Mouse (Mus musculus) midbrain, embryonic 14.5 days (tissue): ENCODE measurements around the gene Gm49661. TPM values are rescaled to one million over a fixed set of nuclear protein-coding genes. Genes with fewer than 3 reads are reported as not detected.

Experiments
- ATAC-seq: fragments of 200-750 bp; cut with Nextera tagmentation; 2 replicates; pipeline ENCODE4 v1.8.0; 2017; ENCODE audit warnings: moderate number of reproducible peaks, moderate library complexity; ENCODE audit not compliant: low FRiP score, low TSS enrichment
- DNase-seq: peaks from one replicate; pipeline ENCODE4 v3.0.0-alpha.2; 2015
- H3K27ac ChIP-seq: fragments of 300-500 bp; sonication (generic); replicated peaks from 2 replicates; pipeline ENCODE4 v1.5.1; 2014; ENCODE audit warnings: mild to moderate bottlenecking, low read depth, low read length, moderate library complexity
- H3K27me3 ChIP-seq: fragments of 300-500 bp; sonication (generic); 2 replicates; pipeline ENCODE4 v1.6.1; 2014; ENCODE audit warnings: low read length, control low read depth, mixed read lengths; ENCODE audit not compliant: control insufficient read depth, insufficient read depth
- H3K36me3 ChIP-seq: fragments of 300-500 bp; sonication (generic); 2 replicates; pipeline ENCODE4 v1.6.1; 2014; ENCODE audit warnings: low read length, control low read depth; ENCODE audit not compliant: control insufficient read depth, insufficient read depth
- H3K4me1 ChIP-seq: fragments of 300-500 bp; sonication (generic); 2 replicates; pipeline ENCODE4 v1.6.1; 2014; ENCODE audit warnings: mild to moderate bottlenecking, antibody characterized with exemption, low read length, control low read depth; ENCODE audit not compliant: control insufficient read depth, insufficient read depth
- H3K4me2 ChIP-seq: fragments of 300-500 bp; sonication (generic); 2 replicates; pipeline ENCODE4 v1.6.1; 2014; ENCODE audit warnings: mild to moderate bottlenecking, low read length, moderate library complexity
- H3K4me3 ChIP-seq: fragments of 300-500 bp; sonication (generic); replicated peaks from 2 replicates; pipeline ENCODE4 v1.5.1; 2014; ENCODE audit warnings: low read depth, low read length
- H3K9ac ChIP-seq: fragments of 300-500 bp; sonication (generic); replicated peaks from 2 replicates; pipeline ENCODE4 v1.6.1; 2014; ENCODE audit warnings: mild to moderate bottlenecking, low read length, moderate library complexity
- H3K9me3 ChIP-seq: fragments of 300-500 bp; sonication (generic); 2 replicates; pipeline ENCODE4 v1.6.1; 2016; ENCODE audit warnings: low read length, control low read depth, mixed read lengths; ENCODE audit not compliant: control insufficient read depth
- WGBS: fragments of 180-500 bp; shearing (Covaris S2); extraction: QIAGEN DNeasy Blood & Tissue Kit; methylation state at CpG from one replicate; pipeline ENCODE4 v1.1.7; 2014; 5-methylcytosine and 5-hydroxymethylcytosine counted together
- polyA plus RNA-seq: library from polyadenylated mRNA; unstranded; fragments of >200 nt; fragmentation: Nextera tagmentation; extraction: Ambion mirVana; gene quantifications from 2 replicates; pipeline ENCODE4 v1.2.1, GENCODE M21; 2014

Gene Gm49661
- polyA plus RNA-seq, 1 experiment from 2014 or later, result not detected

DNA sequence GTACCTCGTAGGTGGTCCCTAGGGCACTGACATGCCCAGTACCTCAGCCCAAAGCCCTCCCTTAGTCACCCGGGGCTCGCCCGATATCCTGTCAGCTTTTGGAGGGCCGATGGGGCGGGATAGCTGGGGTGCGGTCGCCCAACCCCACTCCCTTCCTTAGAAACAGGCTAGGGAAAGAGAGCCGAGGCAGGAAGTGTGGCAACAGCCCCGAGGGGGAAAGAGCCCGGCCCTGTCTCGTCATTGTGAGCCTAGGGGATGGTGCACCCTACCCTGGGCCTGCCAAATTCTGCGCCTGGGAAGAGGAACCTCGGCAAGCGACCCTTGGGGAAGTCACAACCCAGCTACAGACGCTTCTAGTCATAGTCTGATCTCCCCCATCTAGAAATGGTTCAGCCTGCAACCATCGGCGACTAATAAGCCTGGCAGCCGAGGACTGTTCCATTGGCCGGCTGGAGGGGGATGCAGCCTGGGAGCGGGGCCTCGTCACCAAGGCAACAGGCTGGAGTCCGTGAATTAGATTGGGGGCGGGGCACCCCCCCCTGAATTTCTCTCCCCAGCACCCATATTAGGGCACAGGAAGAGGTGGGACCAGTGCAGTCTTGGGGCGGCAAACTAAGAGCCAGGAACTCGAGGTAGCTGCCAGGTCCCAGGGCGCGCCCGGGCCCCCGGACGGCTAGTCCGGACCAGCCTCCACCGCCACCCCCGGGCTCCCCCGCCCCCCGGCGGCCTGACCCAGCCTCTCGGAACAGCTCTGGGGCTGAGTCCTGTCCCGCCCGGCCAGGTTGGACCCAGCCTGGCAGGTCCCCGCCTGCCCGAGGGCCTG is 10.6 kb upstream of the Gm49661 start:
- H3K9ac ChIP-seq, result peak overlapping the region; percentile 36; the same call in 1 of the 2 replicates
- peaks cover 1% of the 10 kb centered on the region; the same call in 1 of the 2 replicates for H3K36me3 ChIP-seq
- H3K4me1 ChIP-seq, result peaks cover 59% of the 10 kb centered on the region
- peak overlapping the region; percentile 31 for H3K4me3 ChIP-seq
- H3K27me3 ChIP-seq, result peaks cover 18% of the 10 kb centered on the region
- H3K27ac ChIP-seq, result 0 out of 2 replicates have a peak overlapping the region, but pooled peaks have one; percentile 37
- H3K9me3 ChIP-seq, result no peaks in the 10 kb centered on the region
- WGBS, result 2% methylated on average over 42 of the region's 42 CpGs
- ATAC-seq (peak; percentile 36), DNase-seq (peak; percentile 94)
- peak overlapping the region; percentile 99 for H3K4me2 ChIP-seq

DNA sequence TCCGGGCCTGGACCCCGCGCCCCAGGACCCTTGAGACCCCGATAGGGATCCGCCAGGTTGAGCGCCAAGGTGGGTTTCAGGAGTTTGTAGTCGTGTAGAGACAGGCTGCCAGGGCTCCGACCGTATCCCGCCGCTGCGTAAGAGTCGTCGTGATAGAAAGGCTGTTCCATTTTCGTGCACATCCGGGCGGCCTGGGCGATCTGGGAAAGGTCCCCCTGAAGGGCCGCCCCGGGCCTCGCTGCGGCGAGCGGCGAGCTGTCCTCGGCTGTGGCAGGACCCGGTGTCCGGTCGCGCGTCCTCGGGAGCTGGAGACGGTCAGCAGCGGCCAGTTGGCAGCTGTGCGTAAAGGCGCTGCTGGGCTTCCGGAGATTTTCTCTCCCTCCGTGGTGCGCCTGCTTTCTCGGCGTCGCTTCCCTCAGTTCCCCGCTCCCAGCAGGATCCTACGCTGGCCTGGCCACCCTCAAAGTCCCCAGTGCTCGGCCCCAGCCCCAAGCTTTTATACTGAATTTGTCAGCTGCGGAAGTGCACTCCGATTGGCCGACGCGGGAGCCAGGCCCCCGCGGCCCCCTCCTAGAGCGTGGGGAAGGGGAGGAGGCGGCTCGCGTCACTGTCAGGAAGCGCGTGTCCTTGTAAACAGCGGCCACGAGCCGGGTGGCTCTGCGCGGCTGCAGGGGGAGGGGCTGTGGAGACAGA is 9.2 kb upstream of the Gm49661 start, which contains the start of gene Junb:
TSS of gene Junb (minus strand) at position 471 of the 693 bp plus-strand sequence.
- H3K4me1 ChIP-seq, result peaks cover 56% of the 10 kb centered on the region
- peak within 1 kb of the TSS; percentile 49 for H3K4me3 ChIP-seq
- peaks cover 15% of the 10 kb centered on the region for H3K36me3 ChIP-seq
- peak within 1 kb of the TSS; percentile 99 for H3K4me2 ChIP-seq
- H3K27ac ChIP-seq, result 0 out of 2 replicates have a peak within 1 kb of the TSS, but pooled peaks have one; percentile 13
- ATAC-seq, result peak; percentile 49; the same call in 1 of the 2 replicates
- DNase-seq, result peak; percentile 91
- peaks cover 18% of the 10 kb centered on the region for H3K27me3 ChIP-seq
- under 1% methylated on average over 63 of the region's 63 CpGs for WGBS
- H3K9me3 ChIP-seq, result no peaks in the 10 kb centered on the region
- peak within 1 kb of the TSS; percentile 54 for H3K9ac ChIP-seq

DNA sequence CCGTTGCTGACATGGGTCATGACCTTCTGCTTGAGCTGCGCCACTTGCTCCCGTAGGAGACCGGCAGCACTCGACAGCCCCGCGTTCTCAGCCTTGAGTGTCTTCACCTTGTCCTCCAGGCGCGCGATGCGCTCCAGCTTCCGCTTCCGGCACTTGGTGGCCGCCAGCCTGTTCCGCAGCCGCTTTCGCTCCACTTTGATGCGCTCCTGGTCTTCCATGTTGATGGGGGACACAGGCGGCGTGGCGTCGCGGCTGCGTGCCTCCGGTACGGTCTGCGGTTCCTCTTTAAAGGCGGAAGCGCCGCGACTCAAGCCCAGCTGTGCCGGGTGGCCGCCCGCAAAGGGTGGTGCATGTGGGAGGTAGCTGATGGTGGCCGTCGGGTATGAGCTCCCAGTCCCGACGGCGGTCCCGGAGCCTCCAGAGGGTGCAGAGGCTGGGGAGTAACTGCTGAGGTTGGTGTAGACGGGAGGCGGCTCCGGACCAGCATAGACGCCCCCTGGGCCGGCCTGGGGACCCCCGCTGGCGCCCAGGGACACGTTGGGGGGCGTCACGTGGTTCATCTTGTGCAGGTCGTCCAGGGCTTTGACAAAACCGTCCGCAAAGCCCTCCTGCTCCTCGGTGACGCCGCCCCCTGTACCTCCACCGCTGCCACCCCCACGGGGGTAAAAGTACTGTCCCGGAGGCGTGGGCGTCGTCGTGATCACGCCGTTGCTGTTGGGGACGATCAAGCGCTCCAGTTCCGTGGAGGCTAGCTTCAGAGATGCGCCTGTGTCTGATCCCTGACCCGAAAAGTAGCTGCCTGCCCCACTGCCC is 8.4 kb upstream of the Gm49661 start:
- Histone ChIP-seq H3K4me2 (peak overlapping the region; percentile 99), H3K36me3 (peaks cover 23% of the 10 kb centered on the region), H3K27me3 (peaks cover 18% of the 10 kb centered on the region), H3K4me1 (peaks cover 56% of the 10 kb centered on the region), H3K9ac (peak overlapping the region; percentile 54), H3K27ac (0 out of 2 replicates have a peak overlapping the region, but pooled peaks have one; percentile 13), H3K9me3 (no peaks in the 10 kb centered on the region), H3K4me3 (peak overlapping the region; percentile 49)
- ATAC-seq, result no peak
- 2% methylated on average over 70 of the region's 70 CpGs for WGBS
- peak; percentile 68 for DNase-seq

DNA sequence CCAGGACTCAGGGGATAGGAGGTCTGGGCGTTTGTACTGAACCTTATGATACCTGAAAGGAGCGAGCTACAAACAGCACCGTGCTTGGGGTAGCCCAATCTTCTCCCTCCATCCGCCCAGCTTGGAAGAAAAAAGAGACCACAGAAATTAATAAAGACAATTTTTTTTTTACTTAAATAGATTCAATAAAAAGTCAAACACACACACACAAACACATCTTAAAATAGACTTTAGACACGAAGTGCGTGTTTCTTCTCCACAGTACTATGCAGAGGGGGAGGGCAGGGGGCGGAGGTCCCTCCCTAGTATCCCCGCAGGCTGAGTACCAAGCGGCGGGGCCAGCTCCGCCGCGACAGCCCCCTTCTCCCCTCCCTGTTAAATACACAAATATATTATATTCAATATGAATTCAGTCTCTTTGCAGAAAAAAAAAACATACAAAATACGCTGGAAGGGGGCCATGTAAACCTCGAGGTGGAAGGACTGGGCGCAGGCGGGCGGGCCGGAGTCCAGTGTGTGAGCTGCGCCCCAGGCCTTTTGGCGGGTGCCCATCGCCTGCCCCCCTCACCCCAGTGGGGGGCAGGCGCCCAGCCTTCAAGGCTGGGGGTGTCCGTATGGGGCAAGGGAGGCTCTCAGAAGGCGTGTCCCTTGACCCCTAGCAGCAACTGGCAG is 7.7 kb upstream of the Gm49661 start:
- Histone ChIP-seq H3K27me3 (peaks cover 18% of the 10 kb centered on the region), H3K36me3 (peaks cover 30% of the 10 kb centered on the region), H3K9me3 (no peaks in the 10 kb centered on the region), H3K9ac (peak overlapping the region; percentile 43), H3K27ac (no peak overlapping the region), H3K4me3 (peak overlapping the region; percentile 49), H3K4me2 (peak overlapping the region; percentile 99), H3K4me1 (peaks cover 56% of the 10 kb centered on the region)
- ATAC-seq, result no peak
- DNase-seq, result no peak
- WGBS, result 2% methylated on average over 25 of the region's 25 CpGs

DNA sequence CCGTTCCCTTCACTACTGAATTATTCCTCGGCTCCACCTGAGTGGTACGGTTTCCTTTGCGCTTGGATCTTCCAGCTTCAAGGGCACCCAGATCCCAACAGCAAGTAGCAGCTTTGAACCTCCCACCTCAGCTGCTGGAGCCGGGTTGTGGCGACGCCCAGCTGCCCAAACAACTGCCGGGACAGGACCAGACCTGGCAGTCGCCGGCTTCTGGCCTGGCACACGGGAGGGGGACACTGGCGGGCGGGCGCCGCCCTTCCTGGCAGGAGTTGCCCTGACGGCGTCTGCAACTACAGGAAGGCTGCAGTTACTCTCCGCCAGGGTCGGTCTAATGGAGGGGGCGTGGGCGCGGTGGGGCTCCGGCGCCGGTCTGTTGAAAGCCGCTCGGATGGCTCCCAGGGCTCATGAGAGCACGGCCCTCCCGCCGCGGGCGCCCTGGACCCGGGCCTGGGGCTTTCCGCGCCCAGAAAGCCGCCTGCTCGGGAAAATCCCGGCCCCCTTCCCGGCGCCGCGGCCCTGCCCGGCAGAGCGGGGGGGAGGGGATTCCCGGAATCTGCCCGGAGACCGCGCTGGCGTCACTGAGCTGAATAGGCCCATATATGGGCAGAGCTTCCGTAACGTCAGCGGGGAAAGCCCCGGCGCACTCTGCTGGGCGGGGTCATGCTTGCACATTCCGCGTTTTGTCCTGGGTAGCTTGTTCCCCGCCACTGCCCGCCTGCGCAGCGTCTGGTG is 7.0 kb upstream of the Gm49661 start:
- peak overlapping the region; percentile 99 for H3K4me2 ChIP-seq
- H3K27ac ChIP-seq, result 0 out of 2 replicates have a peak overlapping the region, but pooled peaks have one; percentile 32
- peaks cover 18% of the 10 kb centered on the region for H3K27me3 ChIP-seq
- peaks cover 37% of the 10 kb centered on the region for H3K36me3 ChIP-seq
- peaks cover 52% of the 10 kb centered on the region for H3K4me1 ChIP-seq
- H3K4me3 ChIP-seq, result peak overlapping the region; percentile 49
- no peaks in the 10 kb centered on the region for H3K9me3 ChIP-seq
- H3K9ac ChIP-seq, result peak overlapping the region; percentile 43
- under 1% methylated on average over 61 of the region's 61 CpGs for WGBS
- DNase-seq (peak; percentile 95), ATAC-seq (peak; percentile 83)

DNA sequence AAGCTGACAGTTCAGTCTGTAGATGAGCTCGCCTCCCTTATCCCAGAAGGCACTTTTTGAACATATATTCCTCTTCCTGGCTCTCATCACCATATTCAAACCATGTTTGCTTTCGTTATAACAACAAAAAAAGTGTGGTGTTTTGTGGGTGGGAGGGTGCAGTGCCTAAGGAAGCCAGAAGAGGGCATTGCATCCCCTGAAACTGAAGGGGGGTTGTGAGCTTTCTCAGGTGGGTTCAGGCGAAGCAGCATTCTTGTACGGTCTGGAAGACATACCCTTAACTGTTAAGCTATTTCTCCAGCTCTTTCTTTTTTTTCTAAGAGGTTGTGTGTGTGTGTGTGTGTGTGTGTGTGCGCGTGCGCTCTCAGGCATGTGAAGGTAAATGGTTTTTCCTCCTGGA is 6.2 kb upstream of the Gm49661 start:
- Histone ChIP-seq H3K27ac (no peak overlapping the region), H3K4me2 (peak overlapping the region; percentile 99)
- DNase-seq, result peak; percentile 74

DNA sequence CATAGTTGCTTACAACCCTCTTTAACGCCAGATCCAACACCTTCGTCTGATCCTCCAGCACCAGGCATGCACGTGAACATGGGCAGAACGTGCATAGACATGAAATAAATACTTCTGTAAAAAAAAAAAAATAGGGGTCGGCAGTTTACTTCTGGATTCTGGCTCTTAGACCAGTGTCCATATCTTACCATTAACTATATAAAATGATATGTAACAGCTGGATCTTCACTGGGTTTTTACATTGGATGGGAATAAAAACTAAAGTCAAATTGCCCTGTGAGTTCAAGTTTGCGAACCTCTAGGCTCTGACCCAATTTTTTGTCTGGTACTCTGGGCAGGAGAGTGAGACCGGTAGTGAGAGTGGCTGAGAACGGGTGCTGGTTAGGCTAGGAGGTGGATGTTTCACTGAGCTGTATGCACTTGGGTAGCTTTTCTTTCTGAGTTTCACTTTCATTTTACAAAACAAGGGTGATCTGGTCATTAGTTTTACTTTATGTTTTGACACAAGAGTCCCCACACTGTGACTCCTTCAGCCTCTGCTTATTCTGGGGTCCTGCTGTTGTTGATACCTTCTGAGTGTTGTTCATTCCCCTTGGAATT is 5.4 kb upstream of the Gm49661 start:
- Histone ChIP-seq H3K4me2 (no peak overlapping the region), H3K27me3 (peaks cover 18% of the 10 kb centered on the region), H3K9ac (no peak overlapping the region), H3K27ac (no peak overlapping the region), H3K9me3 (no peaks in the 10 kb centered on the region), H3K4me3 (no peak overlapping the region), H3K4me1 (peaks cover 48% of the 10 kb centered on the region), H3K36me3 (peaks cover 44% of the 10 kb centered on the region)
- ATAC-seq (no peak), DNase-seq (no peak)
- WGBS, result 82% methylated on average over 8 of the region's 8 CpGs

More for the DNA sequence above, 6.2 kb upstream of the Gm49661 start:
- Histone ChIP-seq H3K9ac (no peak overlapping the region), H3K36me3 (peaks cover 44% of the 10 kb centered on the region), H3K4me3 (no peak overlapping the region), H3K27me3 (peaks cover 18% of the 10 kb centered on the region), H3K4me1 (peaks cover 54% of the 10 kb centered on the region), H3K9me3 (no peaks in the 10 kb centered on the region)
- 29% methylated on average over 7 of the region's 7 CpGs for WGBS
- no peak for ATAC-seq
